Mouse (Mus musculus) spleen, adult 2 months (tissue): ENCODE measurements at regions not wholly inside any gene's neighbourhood (a gene's known extent, or its start where the extent isn't known, plus 50 kb on each side); places are given as distances from the start of the nearest gene placed in this dataset.

ENCODE experiments used
- DNase-seq, 2 experiments: peaks; one replicate each; pipeline versions ENCODE4 v3.0.0 to v3.0.0-alpha.2; 2012 to 2021; ENCODE audit warnings: low spot score in 2 of 2, low read depth in 1 of 2
- H3K27ac ChIP-seq: fragments of 200-500 bp; 2 replicates; pipeline ENCODE4 v1.5.1; 2012; ENCODE audit warnings: low read length, inconsistent platforms; ENCODE audit not compliant: insufficient read depth
- H3K27me3 ChIP-seq: fragments of 200-500 bp; 2 replicates; pipeline ENCODE4 v1.6.1; 2012; ENCODE audit warnings: mild to moderate bottlenecking, moderate library complexity, low read length, inconsistent platforms; ENCODE audit not compliant: control insufficient read depth, insufficient read depth
- H3K36me3 ChIP-seq: fragments of 200-500 bp; 2 replicates; pipeline ENCODE4 v1.6.1; 2012; ENCODE audit warnings: mild to moderate bottlenecking, low read length, inconsistent platforms; ENCODE audit not compliant: control insufficient read depth, insufficient read depth
- H3K4me1 ChIP-seq: fragments of 200-500 bp; 2 replicates; pipeline ENCODE4 v1.6.1; 2011; ENCODE audit warnings: inconsistent platforms; ENCODE audit not compliant: control insufficient read depth, insufficient read depth, insufficient read length
- H3K4me3 ChIP-seq: fragments of 200-500 bp; 2 replicates; pipeline ENCODE4 v1.5.1; 2011; ENCODE audit warnings: mild to moderate bottlenecking, inconsistent platforms; ENCODE audit not compliant: insufficient read depth, insufficient read length; ENCODE audit errors: extremely low read depth
- CTCF ChIP-seq: fragments of 200-500 bp; IDR thresholded peaks from 2 replicates; pipeline ENCODE4 v1.5.1; 2011; ENCODE audit warnings: mild to moderate bottlenecking, inconsistent platforms; ENCODE audit not compliant: insufficient read depth, insufficient read length, insufficient replicate concordance; ENCODE audit errors: extremely low read depth
- POLR2A ChIP-seq: fragments of 200-500 bp; IDR thresholded peaks from 2 replicates; pipeline ENCODE4 v1.6.1; 2011; ENCODE audit warnings: low read depth, low read length, inconsistent platforms
- WGBS: fragments of 180-500 bp; shearing (Covaris S2); methylation state at CpG from one replicate; pipeline ENCODE4 v1.1.7; 2018; 5-methylcytosine and 5-hydroxymethylcytosine counted together

DNA sequence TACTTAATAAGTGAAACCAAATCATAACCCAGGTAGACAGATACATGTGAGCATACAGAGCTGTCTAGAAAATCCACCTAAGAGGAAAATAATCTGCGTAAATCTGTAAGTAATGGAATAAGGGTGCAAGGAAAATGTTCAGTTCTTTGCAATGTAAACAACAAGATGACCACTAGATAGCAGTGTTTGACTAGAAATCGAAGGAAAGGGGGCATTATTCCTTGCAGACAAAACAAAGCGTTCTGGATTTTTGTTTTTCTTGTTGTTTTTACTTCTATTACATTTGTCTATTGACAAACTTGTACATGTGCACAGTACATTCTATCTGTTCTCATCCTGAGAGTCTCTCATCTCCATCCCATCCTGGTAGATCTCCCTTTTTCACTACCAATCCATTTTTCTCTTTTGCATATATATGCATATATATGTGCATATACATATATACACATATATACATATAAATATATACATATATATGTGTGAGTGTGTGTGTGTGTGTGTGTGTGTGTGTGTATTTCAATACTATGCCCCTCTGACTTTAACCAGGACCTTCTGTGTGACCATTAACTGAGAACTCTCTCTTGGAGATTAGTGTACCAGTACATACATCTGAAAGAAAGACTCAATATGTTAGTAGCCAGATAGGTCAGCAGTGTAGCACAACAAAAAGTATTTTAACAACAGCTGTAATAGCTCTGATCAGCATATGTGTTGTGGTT is 179.9 kb upstream of the Tacr3 start:
- WGBS, result 46% methylated on average over 3 of the region's 3 CpGs
- H3K36me3 ChIP-seq, result no peaks in the 10 kb centered on the region
- no peak for DNase-seq

DNA sequence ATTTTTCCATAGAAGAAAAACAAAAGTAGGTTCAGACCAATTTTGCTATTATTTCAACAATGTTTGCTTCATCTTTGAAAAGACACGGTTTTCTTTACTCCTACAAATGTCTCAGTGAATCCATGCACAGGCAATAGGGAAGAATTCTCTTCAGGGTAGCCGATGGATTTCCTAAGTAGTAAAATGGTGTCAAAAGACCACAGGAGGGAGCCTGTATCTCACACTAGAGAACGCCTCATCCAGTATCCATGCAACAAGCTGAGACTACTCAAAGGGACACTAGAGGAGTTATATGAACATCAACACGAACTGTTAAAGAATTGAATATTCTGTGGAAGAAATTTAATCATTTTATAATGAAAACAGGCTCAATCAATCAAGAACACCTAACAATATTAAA is 174.8 kb upstream of the Tacr3 start:
- H3K27ac ChIP-seq, result no peak overlapping the region
- 48% methylated on average over 4 of the region's 4 CpGs for WGBS
- no peak overlapping the region for H3K4me3 ChIP-seq
- H3K27me3 ChIP-seq, result no peaks in the 10 kb centered on the region
- no peak for DNase-seq
- H3K36me3 ChIP-seq, result no peaks in the 10 kb centered on the region
- H3K4me1 ChIP-seq, result no peaks in the 10 kb centered on the region
- no peak for TF ChIP-seq POLR2A
- no peak for TF ChIP-seq CTCF

More for the DNA sequence above, 179.9 kb upstream of the Tacr3 start:
- Histone ChIP-seq H3K4me3 (no peak overlapping the region), H3K27ac (no peak overlapping the region), H3K27me3 (no peaks in the 10 kb centered on the region), H3K4me1 (no peaks in the 10 kb centered on the region)
- no peak for TF ChIP-seq POLR2A
- TF ChIP-seq CTCF, result no peak

DNA sequence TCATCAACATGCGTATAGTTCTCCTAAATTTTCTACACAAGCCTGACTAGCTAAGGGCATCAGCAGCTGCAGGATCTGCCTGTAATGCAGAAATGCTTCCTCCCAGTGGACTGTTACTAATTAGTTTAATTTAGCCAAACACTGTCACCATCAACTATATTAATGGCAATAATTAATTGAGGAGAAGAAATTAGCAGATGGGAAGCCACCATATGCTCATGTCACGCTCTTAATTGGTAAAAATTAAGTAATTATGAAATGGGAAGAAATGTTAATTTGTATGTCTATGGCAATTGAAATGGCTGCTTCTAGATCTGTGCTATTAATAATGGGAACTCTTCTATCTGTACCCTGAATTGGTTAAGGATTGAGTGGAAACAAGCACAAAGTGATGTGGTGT is 133.9 kb upstream of the Tacr3 start:
- DNase-seq, result no peak
- TF ChIP-seq POLR2A (no peak), CTCF (no peak)
- 92% methylated on average over 2 of the region's 2 CpGs for WGBS
- H3K27me3 ChIP-seq, result no peaks in the 10 kb centered on the region
- H3K4me3 ChIP-seq, result no peak overlapping the region
- no peak overlapping the region for H3K27ac ChIP-seq
- no peaks in the 10 kb centered on the region for H3K36me3 ChIP-seq
- no peaks in the 10 kb centered on the region for H3K4me1 ChIP-seq

DNA sequence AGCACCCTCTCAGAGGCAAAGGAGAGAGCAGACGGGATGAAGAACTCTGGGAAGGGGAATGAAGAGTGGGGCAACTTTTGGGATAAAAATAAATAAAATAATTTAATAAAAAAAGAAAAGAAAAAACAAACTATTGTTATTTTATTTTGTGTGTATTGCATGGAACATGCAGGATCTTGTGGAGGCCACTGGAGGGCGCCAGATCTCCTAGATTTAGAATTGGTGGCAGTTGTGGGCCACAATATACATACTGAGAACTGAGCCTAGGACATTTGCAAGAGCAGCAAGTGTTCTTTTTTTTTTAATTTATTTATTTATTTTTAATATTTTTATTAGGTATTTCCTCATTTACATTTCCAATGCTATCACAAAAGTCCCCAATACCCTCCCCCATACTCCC is 110.2 kb upstream of the Tacr3 start:
- Histone ChIP-seq H3K27ac (no peak overlapping the region), H3K4me1 (no peaks in the 10 kb centered on the region), H3K27me3 (no peaks in the 10 kb centered on the region), H3K4me3 (no peak overlapping the region), H3K36me3 (no peaks in the 10 kb centered on the region)
- DNase-seq, result no peak
- WGBS, result 33% methylated on average over 2 of the region's 2 CpGs
- TF ChIP-seq POLR2A (no peak), CTCF (no peak)

DNA sequence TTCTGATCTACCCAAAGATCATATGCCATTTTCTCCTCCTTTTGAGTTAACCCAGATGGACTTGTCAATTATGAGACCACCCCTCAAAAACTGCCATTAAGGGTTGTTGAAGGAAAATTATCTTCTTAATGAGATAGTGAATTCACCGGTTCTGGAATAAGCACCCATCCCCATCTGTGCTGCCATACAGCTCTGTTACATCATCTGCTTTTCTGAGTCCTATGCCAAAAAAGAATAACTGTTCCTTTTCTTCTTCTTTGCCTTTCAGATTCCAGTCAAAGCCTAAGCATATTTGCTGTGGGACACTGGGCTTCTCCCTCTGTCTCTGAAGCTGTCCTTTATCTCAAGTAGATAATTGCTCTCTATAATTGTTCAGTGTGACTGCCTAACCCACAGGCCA is 93.1 kb upstream of the Tacr3 start:
- Histone ChIP-seq H3K27ac (no peak overlapping the region), H3K4me1 (no peaks in the 10 kb centered on the region), H3K36me3 (no peaks in the 10 kb centered on the region), H3K4me3 (no peak overlapping the region), H3K27me3 (no peaks in the 10 kb centered on the region)
- 86% methylated on average over 1 of the region's 1 CpGs for WGBS
- no peak for TF ChIP-seq CTCF
- TF ChIP-seq POLR2A, result no peak
- DNase-seq, result no peak

DNA sequence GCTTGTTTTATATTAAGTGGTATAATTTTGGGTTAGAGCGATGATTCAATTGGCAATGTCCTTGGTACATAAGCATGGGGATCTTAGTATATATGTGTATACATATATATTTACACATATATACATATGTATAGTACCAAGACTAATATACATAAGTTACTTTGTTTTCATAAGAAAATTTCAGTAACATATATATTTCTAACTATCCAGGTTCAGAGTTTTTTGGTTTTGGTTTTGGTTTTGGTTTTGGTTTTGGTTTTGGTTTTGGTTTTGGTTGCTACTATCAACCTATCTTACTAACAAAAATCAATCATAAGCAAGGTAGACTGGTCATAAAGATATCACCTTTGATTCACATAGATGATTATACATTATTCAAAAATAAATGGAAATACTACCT is 67.7 kb upstream of the Tacr3 start:
- no peak overlapping the region for H3K4me3 ChIP-seq
- no peaks in the 10 kb centered on the region for H3K36me3 ChIP-seq
- 100% methylated on average over 1 of the region's 1 CpGs for WGBS
- no peaks in the 10 kb centered on the region for H3K27me3 ChIP-seq
- TF ChIP-seq CTCF, result no peak
- TF ChIP-seq POLR2A, result no peak
- no peak overlapping the region for H3K27ac ChIP-seq
- DNase-seq, result no peak
- no peaks in the 10 kb centered on the region for H3K4me1 ChIP-seq

DNA sequence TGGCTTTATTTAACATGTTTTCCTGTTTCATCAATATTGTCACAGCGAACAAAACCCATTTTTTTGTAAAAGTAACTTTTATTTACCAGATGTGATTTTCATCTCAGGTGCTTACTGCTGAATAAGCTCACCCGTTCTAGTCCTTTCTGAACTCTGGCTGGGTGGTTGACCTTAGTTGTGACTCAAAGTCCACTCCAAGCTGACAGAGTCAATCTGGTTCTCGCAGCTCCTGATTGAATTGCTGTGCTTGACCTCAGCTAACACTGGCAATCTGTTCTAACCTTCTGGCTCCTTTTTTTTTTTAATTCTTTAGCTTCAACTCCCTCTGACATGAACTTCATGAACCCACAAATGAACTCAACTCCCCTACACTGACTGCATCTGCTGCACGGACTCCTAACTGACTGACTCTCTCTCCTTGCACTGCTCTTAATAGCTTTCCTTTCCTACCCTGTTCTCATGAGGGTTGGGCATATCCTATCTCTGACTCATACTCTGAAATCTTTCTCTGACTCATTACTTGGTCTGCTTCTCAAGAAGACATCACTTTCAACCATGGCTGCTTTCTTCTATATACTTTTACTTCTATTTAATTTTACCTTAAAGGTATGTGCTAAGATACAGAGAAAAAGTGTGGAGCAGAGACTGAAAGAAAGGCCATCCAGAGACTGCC is 65.4 kb upstream of the Tacr3 start:
- 78% methylated on average over 4 of the region's 4 CpGs for WGBS
- H3K4me1 ChIP-seq, result no peaks in the 10 kb centered on the region
- TF ChIP-seq CTCF (no peak), POLR2A (no peak)
- H3K4me3 ChIP-seq, result no peak overlapping the region
- H3K27ac ChIP-seq, result no peak overlapping the region
- DNase-seq, result no peak
- H3K36me3 ChIP-seq, result no peaks in the 10 kb centered on the region
- no peaks in the 10 kb centered on the region for H3K27me3 ChIP-seq
